Mouse (Mus musculus): ENCODE results near the gene Dclk1.
A peak's percentile ranks its signal among the peaks of the same experiment; 100 is the strongest.

Gene Dclk1

DNA sequence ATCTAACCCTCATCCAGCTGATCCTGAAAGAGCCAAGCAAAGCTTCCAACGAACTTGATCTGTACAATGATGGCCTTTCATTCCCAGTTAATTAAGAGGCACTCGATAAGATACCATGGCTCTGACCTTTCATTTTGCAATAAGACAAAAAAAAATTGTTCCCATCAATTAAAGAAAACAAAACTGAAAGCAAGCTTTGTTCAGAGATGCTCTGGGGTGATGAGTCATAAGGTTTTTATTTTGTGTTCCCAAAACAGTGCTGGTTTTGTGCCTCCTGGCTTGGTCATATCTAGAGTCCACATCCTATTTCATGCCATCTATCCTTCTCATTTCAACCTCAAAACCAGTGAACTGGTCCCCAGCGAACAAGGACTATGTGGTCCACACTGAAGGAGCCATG lies 91.3 kb downstream of the Dclk1 start:
- no peak for DNase-seq (ENCODE audit: low read depth, low spot score)

DNA sequence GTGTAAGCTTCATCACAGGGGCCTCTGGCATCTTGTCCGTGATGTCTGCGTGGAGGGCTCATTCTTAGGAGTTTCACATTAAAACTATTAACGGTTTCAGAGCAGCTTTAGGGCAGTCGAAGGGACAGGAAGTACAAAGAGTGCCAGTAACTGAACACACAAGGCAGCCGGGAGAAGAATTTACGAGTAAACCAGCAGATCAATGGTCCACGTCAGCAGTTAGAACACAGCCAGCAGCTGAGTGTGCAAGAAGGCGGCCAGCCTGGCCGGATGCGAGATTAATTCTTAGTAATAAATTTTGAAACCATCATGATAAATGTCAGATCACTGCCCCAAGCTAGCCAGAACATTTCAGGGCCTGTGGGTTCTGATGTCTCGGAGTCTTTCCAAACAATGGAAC lies 94.7 kb downstream of the Dclk1 start:
- no peak for DNase-seq (ENCODE audit: low read depth, low spot score)

DNA sequence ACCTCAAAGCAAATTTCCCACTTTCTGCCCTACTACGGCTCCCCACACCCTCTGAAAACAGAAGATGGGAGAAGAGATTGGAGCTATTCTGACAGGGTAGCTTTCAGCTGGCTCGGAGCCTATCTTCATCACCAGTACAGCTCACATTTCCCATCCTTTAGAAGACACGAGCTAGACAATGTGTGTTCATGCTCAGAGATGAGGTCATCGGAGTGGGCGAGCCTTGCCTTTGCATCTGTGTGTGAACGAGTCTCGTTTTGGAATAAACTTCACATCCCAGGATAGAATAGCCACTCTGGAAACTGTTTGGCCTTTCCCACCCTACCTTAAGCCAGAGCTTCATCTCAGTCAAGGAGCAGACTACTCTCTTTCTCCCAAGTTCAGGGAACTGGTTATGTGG lies 95.5 kb downstream of the Dclk1 start:
- DNase-seq (ENCODE audit: low read depth, low spot score) = no peak

DNA sequence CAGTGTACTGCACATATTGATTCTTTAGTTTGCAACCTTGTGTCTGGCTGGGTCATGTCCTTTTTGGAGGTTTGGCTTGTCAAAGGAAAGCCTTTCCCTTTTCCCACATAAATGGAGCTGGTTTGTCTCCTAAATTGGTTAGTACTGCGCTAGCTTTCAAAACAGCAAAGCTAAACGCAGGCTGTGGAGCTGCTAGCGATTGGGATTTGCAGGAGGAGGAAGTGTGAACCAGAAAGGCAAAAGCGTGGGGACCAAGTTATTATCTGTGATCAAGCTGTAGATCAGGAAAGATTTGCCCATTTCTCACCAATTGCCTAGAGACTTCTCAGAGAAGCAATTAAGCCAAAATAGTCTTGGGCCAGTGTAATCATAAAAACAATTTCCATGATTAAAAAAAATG lies 100.3 kb downstream of the Dclk1 start:
- no peak for DNase-seq (ENCODE audit: low read depth, low spot score)

DNA sequence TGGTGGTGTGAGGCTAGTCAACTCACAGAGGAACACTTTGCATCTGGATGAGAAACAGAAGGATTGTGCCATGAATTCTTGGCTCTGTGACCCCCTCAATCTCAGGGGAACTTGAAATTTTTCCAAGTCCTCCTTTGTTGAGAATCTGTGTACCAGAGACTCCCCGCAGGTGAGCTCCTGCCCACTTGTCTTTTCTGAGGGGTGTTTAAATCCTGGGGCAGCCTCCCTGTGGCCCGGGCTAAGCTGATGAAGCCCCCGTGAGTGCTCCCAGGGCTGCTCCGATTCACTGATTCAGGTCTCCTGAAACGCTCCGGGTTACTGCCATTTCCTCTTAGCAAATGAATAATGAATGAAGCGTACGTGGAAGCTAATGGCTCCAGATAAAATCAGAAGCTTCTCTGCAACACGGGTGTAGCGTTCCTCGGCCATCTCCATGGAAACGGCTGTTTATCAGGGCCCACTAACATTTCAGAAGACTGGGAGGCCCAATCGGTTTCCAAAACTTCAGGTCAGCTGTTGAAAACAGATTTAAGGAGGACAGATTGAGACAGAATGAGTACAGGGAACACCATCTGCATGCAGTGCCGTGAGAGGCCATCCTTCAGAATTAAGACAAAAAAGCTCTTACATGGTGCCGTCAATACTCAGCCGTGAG lies 105.3 kb downstream of the Dclk1 start:
- DNase-seq (ENCODE audit: low read depth, low spot score) = peak; percentile 20

DNA sequence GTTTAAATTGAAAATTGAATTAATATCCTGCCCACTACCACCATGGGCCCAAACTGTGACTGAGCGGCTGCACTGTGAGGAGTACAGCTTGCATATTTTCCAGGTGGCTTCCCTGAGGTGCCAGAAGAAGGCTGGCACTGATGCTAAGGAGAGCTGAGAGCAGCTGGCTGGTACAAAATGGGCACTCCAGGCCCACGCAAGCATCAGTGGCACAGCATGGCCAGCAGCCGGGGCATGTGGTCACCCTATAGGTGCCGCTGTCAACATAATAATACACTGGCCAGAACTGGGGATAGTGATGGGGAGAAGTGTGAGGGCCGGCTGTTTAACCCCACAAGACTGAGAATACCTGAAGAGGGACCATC lies 105.8 kb downstream of the Dclk1 start:
- DNase-seq (ENCODE audit: low read depth, low spot score) = no peak

DNA sequence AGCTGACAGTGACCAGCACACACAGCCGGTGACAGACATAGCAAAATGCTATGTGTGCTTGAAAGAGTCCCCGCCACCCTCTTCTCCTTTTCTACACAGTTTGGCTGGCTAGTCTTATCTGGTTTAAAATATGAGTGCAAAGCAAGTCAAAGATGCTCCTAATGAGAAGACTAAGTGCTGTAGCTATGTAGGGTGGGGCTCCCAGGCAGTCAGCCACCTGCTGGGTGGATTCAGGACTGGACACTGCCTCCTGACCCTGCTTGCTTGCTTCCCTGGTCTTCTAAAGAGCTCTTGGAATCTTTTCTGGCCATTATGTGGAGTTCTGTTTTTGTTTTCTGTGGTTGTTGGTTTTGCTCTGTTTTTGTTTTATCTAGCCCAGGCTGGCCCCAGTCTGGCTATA lies 108.0 kb downstream of the Dclk1 start:
- DNase-seq (ENCODE audit: low read depth, low spot score) = no peak

DNA sequence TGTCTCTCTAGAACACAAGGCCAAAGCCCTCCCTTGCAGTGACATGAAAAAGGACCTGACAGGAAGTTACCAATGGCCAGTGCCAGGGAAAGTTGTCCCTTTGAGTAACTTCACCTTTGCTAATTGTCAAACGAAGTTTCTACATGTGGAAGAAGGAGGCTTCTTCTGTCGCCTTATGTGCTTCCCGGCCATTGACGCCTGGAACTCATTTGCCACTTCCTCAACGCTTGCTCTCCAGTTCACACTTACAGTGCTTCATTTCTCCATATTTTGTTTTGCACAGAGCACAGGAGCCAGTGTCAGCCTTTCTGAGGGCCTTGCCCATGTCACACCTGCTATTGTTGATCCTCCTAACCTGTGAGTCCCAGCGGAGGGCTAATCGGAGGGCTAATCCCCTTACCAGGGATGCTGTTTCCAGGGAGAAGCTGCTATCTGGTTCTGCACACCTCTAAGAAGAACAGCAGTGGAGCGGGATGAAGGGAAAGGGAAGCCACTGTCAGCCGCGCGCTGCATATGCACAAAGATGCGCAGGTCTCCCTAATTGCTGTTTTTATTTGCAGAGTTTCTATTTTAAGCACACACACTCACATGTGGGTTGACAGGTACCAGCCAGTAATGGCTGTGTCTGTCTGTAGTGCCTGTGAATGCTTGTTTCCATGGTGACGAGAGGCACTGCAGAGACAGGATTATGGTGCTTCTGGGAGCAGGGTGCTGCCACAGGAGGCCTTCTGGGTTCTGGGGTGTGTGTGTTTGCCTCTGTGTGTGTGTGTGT lies 109.3 kb downstream of the Dclk1 start:
- DNase-seq (ENCODE audit: low read depth, low spot score) = peak; percentile 49

DNA sequence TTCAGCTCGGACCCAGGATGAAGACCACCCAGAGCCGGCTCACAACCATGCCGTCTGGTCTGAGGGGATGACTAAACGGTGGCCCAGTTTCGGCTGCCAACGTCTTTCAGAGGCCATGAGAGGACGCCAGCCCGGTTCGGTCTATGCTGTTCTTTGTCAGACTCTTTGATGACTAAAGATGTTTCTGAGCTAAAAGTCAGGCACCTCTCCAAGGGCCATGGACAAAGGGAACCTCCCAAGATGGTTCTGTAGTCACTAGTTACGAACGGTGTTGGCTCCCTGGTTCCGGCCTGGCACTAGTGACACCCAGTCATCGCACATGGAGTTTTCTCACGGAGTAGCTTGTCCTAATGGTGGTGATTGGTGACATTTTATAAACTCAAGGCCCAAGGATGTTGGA lies 110.4 kb downstream of the Dclk1 start:
- no peak for DNase-seq (ENCODE audit: low read depth, low spot score)

DNA sequence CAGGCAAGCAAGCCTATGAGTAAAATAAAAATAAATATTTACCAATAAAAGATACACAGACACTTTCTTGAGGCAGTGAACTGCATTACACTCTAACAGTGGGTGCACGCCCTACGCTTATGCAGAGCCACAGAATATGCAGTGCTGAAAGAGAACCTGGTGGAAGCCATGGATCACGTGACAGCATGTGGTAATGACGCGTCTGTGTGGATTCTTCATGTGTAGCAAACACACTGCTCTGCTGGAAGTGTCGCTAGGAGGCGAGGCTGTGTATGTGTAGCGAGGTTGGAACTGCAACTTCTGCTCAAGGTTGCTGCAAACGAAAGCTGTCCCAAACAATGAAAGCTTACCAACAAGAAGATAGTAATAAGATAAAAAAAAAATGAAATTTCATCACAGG lies 111.0 kb downstream of the Dclk1 start:
- DNase-seq (ENCODE audit: low read depth, low spot score) = no peak

DNA sequence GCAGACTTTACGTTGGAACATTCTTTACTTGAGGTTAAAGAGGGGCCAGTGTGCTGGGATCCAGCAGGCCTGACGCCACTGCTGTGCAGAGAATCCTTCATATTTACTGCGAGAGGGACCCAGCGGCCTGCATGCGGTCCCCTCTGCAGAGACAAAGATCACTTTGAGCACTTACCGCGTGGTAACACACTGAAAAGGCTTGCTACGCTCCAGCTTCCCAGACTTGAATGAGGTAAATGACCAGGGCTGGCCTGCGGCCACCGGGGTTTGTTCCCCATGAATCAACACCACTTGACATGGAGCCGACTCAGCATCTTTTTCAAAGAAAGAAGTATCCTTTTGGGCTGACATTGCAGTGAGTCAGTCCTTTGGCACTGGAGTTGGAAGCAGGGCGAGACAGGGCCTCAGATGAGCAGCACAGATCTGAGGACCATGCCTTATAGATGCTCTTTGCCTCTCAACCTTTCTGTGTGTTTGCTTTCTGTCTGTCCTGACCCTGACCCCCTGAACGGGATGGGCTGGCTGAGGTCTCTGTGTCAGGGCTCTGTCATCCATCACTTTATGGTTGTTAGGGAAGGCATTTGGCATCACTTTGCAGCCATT lies 111.8 kb downstream of the Dclk1 start:
- no peak for DNase-seq (ENCODE audit: low read depth, low spot score)

DNA sequence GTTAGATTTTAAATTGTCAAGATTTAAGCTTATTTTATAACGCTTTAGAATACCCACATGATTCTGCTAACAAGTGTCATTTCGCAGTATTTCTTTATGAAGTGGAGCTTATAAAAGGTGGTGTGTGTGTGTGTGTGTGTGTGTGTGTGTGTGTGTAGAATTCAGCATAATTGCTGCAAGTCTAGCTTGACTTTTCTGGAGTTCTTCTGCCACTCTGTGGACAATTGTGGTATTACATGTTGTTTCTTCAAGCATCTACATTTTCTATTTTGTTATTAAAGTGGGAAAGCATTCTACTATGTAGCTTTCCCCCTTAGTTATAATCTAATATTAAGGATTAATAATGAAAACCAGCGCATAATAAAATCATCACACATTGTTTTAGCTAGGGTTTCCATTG lies 112.6 kb downstream of the Dclk1 start:
- peak; percentile 61 for DNase-seq (ENCODE audit: low read depth, low spot score)

DNA sequence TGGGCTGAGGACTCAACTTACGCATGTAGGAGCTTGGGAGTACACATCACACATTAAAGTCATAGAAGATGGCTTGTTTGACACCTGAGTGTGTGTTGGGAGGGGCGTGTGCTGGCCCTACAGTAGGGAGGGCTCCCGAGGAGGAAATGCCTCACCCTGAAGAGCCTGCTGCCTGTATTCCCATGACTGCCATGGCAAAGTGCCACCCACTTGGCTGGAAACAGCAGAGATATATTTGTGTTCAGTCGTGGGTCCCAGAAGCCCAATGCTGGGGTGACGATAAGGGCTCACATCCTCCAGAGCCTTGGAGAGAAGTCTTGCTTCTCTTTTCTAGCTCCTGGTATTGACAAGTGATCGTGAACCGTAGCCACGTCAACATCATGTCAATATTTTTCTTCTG lies 116.3 kb downstream of the Dclk1 start:
- DNase-seq (ENCODE audit: low read depth, low spot score) = no peak

DNA sequence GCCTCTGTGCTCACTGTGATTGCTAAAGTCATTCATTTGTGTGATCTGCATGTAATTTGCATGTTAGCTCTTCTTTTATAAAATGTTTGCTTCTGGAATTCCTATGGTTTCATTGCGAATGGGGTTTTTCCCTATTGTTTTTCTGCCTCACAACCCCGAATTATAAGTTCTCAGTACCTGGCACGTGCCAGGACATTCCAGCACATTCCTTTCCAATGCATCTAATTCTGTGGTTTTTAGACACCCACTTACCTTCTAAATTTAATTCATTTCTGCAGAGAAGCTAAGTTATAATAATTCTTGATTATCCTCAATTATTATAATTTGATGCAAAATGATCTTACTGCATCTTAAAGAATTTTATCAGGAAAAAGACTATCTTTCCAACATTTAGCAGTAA lies 118.7 kb downstream of the Dclk1 start:
- no peak for DNase-seq (ENCODE audit: low read depth, low spot score)

DNA sequence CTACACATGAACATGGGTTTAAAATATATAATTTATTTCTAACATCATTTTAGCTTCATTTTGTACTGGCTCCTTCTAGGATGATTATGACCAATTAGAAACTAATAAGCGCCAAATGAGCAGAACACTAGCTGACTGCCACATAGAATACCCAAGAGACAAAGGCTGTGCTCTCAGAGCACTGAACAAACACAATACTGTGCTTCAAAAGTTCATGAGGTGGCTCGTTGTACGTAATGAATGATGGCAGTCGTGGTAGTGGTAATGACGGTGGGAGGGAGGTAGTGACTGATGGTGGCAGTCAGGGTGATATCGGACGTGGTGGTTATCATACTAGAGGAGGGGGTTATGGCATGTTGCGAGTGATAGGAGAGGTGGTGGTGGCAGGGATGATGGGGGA lies 125.0 kb downstream of the Dclk1 start:
- no peak for DNase-seq (ENCODE audit: low read depth, low spot score)

DNA sequence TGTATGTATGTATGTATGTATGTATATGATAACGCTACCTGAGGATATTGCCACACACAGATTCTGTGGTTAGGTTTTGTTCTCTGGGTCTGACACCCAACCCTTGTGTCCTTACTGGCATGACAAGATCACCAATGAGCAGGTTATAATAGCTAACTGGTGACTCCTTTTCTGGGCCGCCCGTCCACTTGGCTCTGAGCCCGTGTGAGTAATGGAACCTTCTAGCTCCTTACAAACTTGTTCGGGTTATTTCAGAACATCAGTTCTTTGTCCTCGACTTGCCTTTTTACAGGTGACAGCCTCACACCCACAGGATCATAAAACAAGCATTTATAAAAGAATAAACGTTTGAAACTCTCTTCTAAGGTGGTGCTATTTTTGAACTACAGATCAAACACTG lies 127.0 kb downstream of the Dclk1 start:
- no peak for DNase-seq (ENCODE audit: low read depth, low spot score)

DNA sequence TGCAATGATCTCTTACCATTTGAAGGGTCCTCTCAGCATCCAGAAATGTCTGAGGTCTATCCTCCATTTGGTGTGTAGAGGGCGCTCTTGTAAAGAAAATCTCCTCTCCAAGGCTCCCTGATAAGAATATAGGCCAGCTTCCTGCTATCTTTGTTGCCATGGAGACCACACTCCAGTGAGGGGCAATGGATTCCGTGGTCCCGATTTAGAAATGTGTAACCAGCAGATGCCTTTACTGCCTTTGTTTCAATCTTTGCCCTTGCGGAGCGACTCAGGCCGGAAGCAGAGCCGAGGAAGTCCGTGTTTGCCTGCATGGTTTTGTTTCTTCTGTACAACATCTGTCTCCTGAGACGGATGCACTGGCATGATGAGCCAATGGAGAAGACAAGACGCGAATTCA lies 131.5 kb downstream of the Dclk1 start:
- peak; percentile 51 for DNase-seq (ENCODE audit: low read depth, low spot score)

DNA sequence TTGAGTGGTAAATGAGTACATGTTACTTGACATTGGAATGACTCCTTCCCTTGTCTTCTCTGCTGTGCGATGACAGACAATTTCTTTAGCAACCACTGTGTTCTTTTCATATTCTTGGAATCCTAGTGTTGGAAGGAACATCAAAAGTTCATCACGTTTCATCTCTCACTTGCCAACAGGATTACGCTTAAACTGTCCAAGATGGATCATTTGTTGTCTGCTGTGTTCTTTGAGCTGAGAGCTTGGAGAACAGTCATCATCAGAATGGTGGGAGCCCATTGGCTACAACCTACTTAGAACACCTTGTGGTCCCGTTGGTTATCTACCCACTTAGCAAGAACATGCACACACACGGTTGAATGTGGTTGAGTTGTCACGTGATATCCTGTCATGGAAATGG lies 136.4 kb downstream of the Dclk1 start:
- DNase-seq (ENCODE audit: low read depth, low spot score) = no peak

DNA sequence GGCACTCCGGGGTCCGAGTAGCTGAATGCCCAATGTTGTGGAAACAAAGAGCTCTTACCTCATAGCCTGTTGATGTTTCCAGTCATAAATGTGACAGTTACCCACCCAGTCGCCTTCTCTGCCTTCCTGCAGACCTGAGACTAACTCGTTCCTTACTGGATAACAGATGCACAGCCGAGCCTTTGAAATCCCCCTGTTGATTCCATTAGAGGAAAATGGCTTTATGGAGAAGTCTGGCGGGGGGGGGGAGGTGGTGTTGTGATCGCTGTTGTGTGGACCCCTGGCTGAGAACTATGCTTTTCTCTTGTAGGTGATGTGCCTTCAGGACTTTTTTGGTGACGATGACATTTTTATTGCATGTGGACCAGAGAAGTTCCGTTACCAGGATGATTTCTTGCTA lies 138.3 kb downstream of the Dclk1 start:
- DNase-seq (ENCODE audit: low read depth, low spot score) = no peak

DNA sequence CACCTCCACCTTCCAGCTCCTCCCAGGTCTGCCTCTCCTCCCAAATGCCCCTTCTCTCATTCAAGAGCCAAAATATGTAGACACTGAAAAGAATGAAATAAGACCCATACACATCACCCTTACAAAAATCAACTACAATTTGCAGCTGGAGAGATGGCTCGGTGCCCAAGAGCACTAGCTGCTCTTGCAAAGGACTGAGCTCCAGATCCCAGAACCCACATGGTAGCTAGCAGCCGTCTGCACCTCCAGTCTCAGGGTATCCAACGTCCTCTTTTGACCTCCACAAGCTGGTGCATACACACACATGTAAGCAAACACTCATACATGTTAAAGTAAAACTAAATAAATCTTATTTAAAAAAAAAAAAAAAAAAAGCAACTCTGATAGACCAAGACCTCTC lies 150.4 kb downstream of the Dclk1 start:
- no peak for DNase-seq (ENCODE audit: low read depth, low spot score)

DNA sequence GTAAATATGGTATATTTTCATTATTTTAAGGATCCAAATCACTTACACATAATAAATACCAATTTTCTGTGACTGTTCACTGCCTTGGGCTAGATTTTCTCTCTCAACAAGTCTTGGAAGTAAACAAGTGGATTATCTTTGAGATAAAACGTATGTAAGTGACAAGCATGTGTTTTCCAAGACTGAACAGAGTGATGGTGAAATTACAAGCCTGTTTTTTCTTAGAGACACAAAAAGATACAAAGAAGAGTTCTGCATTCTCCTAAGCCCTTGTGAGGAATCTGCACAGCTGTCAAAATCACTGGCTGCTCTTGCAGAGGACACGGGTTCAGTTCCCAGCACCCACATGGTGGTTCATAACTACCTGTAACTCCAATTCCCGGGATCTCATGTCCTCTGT lies 151.4 kb downstream of the Dclk1 start:
- DNase-seq (ENCODE audit: low read depth, low spot score) = no peak

DNA sequence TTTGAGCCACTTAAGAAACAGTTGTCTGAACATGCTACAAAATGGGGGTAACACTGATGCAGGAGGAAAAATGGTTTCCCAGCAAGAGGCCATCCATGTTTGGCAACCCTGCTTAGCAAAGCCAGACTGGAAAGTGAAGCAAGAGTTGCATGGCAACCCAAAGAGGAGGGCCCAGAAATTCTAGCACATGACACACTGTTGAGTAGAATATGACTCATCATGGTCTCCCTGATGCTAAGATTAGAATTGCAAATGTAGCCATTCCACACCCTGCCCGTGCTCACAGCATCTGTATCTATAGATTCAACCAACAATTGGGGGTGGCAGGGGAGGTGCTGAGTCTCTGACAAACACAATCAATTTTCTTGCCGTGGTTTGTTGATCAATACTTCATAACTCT lies 154.6 kb downstream of the Dclk1 start:
- no peak for DNase-seq (ENCODE audit: low read depth, low spot score)

Measured in retina, adult 2 months (tissue).